Mouse (Mus musculus) ovary, postnatal 36 days (tissue): ENCODE results near the gene Tmem140.
A peak's percentile ranks its signal among the peaks of the same experiment; 100 is the strongest.

Experiments
- DNase-seq: peaks from one replicate; pipeline ENCODE4 v3.0.0; 2022; ENCODE audit warnings: low spot score, mixed read lengths

Gene Tmem140

DNA sequence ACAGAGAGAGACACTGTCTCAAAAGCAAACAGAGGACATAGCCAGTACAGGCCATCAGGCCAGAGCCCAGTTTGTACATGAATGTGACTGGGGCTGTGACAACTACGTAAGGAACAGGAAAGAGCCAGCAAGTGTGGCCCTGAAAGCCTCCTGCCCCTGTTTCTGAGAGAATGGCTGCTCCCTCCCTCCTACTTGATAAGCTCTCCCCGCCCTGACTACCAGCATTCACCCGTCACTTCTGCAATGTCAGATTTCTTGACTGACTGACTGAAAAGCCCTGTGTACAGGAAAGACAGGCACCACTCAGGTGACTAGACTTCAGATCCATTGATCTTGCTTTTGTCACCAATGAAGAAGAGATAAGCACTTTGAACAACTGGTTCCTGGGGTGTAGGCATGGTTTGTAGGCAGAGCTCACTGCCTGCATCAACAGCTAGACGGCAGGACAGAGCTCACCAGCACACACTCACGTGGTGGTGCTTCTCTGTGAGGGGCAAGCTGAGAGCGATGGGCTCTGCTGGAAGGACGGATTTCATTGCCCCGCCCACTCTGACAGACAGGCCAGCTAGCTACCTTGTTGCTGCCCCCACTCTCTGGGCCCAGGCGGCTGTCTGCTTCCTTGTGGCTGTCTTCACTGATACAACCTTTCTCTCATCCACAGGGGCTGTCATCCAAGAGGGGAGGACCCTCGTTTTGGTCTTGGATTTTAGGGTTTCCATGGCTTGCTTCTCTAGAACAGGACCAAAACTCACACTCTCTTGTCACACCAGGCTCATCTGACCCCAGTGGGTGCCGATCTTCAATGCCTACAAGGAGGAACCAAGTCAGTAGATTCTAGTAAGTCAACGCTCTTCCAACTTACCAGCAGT lies 13.3 kb downstream of the Tmem140 start:
- DNase-seq: no peak

DNA sequence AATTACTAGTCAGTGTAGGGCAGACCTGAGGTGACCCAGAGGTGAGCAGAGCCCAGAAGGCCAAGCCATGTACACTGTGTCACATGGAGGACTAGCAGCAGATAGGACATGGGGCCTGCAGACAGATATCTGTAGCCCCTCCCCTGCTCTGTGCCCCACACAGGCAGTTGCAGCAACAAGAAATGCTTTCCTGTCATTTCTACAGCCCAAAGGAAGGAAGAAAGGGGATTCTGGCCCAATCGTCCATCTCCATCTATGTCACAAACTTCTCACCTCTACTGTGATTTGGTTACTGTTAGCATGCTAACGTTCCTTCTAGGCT lies 13.8 kb downstream of the Tmem140 start:
- DNase-seq: no peak

DNA sequence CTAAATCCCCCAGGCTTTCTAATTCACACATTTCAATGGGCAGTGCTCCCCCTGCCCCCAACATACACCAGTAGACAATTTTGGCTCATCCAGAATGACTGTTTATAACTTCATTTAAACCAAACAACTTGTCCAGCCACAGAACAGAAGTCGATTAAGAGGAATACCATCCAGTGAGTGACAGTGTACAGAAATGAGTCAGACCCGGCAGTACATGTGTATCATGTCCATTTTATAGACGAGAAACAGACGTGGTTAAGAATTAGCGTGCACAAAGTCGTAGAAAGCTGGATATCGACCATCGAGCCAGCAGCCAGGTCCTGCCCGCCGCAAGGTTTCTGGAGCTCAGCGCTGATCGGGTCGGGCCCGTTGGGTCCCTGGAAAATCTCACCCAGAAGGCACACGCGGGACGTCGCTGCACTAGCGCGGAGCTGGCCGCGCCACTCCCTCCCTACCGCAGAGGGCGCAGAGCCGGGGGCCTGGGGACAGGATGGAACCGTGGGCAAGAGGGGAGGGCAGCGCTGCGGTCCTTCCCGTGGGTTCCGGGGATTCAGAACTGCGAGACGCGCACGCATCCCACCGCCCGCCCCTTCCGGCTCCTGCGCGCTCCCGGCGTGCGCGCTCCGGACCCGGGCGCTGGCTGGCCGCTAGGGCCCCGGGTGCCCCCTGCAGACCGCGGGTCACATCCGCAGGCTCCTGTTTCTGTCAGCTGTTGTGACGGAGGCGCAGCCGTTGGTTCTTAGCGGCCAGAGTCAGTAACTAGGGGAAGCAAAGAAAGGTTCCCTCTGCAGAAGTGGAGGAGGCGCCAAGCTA lies 14.8 kb downstream of the Tmem140 start, which contains the start of gene Cyren:
Cyren (minus strand) TSS at position 552 of the 813 bp plus-strand sequence.
- peak; percentile 94 for DNase-seq

GRCm38 (mm10) chr6:34879101-34879740 lies 16.3 kb downstream of the Tmem140 start:
- DNase-seq: no peak

- no peak for DNase-seq
These were observed 17.0 kb downstream of the Tmem140 start for GRCm38 (mm10) chr6:34879911-34880475.

DNA sequence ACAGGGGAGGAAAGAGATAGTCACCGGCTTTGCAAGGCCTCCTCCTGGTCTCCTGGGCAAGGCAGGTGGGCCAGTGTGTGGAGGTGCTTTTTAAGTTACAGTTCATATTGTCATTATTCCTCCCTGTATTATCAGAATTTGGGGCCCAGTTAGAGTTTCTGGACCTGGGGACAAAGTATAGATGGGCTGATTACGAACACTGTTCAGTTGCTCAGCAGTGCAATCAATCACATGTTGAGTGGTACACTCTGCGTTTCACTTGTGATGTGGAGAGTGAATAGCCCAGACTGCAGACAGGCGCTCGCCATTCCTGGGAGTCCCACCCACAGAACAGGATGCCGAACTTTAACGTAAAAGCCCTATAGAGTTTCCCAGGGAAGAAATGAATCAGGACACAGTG lies 21.8 kb downstream of the Tmem140 start:
- DNase-seq: no peak

DNA sequence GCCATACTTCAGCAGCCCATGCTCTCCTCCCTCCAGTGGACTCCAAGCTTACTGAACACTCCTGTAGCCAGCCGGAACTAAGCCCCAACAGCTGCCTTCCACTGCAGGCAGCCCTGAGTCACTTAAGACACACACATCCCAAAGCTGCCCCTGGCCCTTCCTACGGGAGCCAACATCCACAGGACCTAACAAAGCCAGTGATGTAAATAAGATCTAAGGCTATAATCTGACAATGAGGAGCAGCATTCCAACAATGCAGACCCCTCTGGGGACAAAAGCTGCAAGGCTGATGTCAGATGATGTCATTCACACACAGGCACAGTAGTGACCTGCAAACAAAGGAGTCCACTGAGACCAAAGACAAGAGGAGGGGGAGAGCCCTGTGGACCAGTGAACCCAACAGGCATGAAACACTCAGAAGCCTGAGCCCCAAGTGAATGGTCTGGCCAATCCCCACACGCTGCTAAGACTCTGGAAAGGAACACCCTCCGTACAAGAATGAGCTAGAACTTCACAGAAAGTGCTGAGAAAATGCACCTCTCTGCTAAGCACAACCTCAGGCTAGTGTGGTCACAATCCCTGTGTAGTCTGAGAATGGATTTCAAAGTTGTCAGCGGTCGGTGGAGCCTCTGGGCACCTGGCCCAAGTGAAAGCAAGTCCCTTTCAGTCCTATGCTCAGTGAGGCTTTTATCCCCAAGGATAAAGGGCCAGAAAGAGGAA lies 24.3 kb downstream of the Tmem140 start:
- no peak for DNase-seq

DNA sequence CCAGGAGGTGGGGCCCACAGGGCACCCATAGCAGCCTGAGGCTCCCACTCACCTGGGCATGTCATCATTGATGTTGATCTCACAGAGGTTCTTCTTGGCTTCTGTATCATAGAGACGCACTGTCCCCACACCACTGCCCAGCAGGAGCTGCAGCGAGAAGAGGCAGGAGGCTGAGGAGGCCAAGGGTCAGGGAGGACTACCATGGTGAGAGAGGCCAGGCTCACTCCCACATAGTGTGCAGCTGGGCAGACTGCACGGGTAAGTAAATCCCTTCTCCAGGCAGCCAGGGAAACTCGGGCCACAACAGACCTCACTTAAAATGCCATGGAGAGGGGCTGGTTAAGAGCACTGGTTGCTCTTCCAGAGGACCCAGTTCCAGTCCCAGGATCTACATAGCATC lies 26.2 kb downstream of the Tmem140 start:
- no peak for DNase-seq

GRCm38 (mm10) chr6:34895569-34895968 lies 32.6 kb downstream of the Tmem140 start:
- no peak for DNase-seq

DNA sequence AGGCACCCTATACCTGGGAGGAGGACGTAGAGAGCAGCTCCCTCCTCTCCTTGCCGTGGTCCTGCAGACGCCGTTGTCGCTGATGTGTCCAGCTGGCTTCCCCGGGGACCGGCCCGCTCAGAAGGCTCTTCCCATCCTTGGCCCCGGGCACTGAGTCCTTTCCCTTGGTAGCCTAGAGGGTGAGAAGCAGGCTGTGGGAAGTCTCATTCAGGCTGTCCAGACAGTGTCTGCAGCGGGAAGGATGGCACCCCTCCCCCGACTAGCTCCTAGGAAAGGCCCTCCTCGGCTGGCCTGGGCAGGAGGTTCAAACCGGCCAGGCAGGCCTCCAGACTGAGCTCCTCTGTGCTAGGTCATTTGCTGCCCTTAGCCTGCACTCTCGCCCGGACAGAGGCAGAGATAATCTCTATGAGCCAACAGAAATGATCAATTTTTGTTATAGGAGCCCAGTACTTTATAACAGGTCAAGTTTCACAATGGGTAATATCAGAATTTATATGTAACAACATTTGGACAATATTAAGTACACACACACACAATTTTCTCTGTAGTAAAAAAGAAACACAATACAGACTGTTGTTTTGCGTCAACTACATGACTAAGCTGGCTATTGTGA lies 33.3 kb downstream of the Tmem140 start:
- no peak for DNase-seq

GRCm38 (mm10) chr6:34899127-34899526 lies 36.2 kb downstream of the Tmem140 start:
- DNase-seq: no peak

DNA sequence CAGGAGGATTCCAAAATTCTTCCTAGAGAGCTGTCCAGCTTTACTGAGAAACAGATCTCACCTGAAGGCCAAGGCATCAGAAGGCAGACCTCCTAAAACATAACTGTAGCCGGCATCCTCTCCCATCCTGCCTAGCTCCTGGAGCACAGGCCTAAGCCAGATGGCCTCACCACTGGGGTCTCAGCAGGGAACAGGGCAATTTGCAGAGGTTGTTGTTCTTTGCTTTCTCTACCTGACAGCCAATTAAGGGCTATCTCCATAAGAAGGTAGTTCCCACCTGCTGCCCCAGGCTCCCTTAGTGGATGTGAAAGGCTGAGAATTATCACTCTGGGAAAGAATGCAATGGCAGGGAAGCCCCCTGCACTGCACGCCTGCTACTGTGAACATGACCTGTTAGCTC lies 38.0 kb downstream of the Tmem140 start:
- no peak for DNase-seq

- DNase-seq: peak; percentile 23
These were observed 39.0 kb downstream of the Tmem140 start for GRCm38 (mm10) chr6:34901911-34902444.

DNA sequence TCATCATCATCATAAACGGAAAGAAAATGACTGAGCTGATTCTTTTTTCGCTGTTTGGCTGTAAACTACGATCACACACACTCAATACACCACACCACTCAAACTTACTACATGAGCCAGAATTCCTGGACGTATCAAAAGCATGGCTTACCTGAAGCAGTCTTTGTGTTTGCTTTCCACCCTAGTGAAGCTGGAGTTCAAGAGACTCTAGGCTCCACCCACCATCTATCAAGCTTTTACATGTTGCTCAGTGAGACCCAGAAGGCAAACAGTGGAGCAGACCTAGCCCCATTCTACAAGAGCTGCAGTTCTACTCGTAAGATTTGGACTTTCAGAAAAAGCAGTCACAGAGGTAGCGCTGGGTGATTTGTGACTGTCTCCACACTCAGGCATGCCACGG lies 39.6 kb downstream of the Tmem140 start:
- DNase-seq: no peak

DNA sequence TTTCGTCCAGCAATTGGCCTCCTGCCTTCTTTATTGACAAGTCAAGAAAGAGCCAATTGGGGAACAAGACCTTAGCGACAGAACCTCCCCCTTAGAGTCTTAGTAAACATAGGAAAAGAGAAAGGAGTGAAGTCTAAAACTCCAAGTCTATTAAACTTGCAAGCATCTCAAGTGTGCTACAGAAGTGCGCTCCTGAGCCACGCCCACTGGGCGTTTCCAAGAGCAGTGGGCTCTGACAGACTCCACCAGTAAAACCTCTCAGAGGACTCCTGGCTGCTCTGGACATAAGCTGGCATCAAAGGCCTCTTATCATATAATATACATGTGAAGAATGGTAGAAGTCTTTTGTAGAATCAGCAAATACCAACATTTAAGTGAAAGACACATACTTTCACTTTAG lies 40.5 kb downstream of the Tmem140 start:
- DNase-seq: no peak

GRCm38 (mm10) chr6:34903851-34904250 lies 40.9 kb downstream of the Tmem140 start:
- DNase-seq: no peak

GRCm38 (mm10) chr6:34904361-34904760 lies 41.4 kb downstream of the Tmem140 start:
- no peak for DNase-seq

GRCm38 (mm10) chr6:34906125-34906524 lies 43.2 kb downstream of the Tmem140 start:
- no peak for DNase-seq

GRCm38 (mm10) chr6:34906661-34907060 lies 43.7 kb downstream of the Tmem140 start:
- DNase-seq: no peak

DNA sequence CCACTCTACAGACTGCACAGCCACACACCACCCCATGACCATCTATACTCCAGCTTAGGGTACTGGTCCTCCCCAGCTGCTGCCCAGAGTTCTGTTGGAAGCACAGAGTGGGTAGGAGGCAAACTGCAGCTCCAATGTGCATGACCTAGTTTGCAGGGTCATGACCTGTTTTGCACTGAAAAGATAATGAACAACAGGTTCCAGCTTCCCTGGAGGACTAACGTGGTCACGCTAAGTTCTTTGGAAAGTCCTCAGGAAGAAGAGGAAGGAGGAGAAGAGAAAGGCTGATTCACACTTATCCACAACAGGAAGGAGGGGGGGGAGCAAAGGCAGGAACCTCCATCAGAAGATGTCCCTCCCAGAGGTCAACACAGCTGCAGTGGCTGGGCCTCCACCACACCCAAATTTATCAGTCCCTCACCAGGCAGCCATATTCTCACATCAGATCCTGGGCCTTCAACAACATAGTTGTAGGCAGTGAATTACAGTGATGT lies 44.2 kb downstream of the Tmem140 start:
- no peak for DNase-seq
